Mouse (Mus musculus) Patski (cell line): ENCODE data around the gene Krcc1. TPM values are rescaled to one million over a fixed set of nuclear protein-coding genes. Genes with fewer than 3 reads are reported as not detected.
"Not testable (repeated sequence)": the region's sequence is repeated elsewhere in the genome, so short reads cannot be mapped to it uniquely, and the experiment has no call there.

Experiments used
- ATAC-seq: fragments of 100-300 bp; one replicate; pipeline ENCODE4 v1.8.0; 2021
- CTCF ChIA-PET: fragments of 350-600 bp; sonication (Branson Sonifier 250); formaldehyde crosslinking; loops from one replicate; lab custom pipeline; 2022; ENCODE audit warnings: inconsistent platforms; lab: Charles Lee
- POLR2A ChIA-PET: fragments of 350-600 bp; sonication (Branson Sonifier 250); formaldehyde crosslinking; loops from one replicate; lab custom pipeline; 2022; ENCODE audit warnings: antibody characterized with exemption, inconsistent platforms; lab: Charles Lee
- DNase-seq: peaks from one replicate; pipeline ENCODE4 v3.0.0-alpha.2; 2011; ENCODE audit warnings: low read depth, low spot score
- H3K27me3 ChIP-seq: fragments of 371-371 bp; one replicate; pipeline ENCODE4 v1.5.1; 2021
- CTCF ChIP-seq: fragments of 100-300 bp; IDR thresholded peaks from one replicate; pipeline ENCODE4 v1.5.1; 2021
- in situ Hi-C: fragments of 300-500 bp; cut with MboI; formaldehyde crosslinking; loops from 3 replicates; pipeline ENCODE4 v1.11.1; 2018; ENCODE audit warnings: low pct_unique_long_range_greater_than_20kb, mixed read lengths
- polyA plus RNA-seq: library from polyadenylated mRNA; unstranded; gene quantifications from one replicate; pipeline ENCODE4 v1.2.3, GENCODE M21; 2021

Gene Krcc1
- polyA plus RNA-seq, 1 experiment from 2014 or later = 98.8 TPM

- no peak for DNase-seq
- no peak for ATAC-seq
- no peaks in the 10 kb centered on the region for H3K27me3 ChIP-seq
- no peak for TF ChIP-seq CTCF
- ChIA-PET CTCF (no interaction called here), POLR2A (no interaction called here)
- in situ Hi-C loops = no loop called here
These were observed 53.3 kb downstream of the Krcc1 start for GRCm38 (mm10) chr6:71324816-71325215.

- TF ChIP-seq CTCF = no peak
- ChIA-PET CTCF (no interaction called here), POLR2A (no interaction called here)
- DNase-seq (no peak), ATAC-seq (no peak)
- in situ Hi-C loops = no loop called here
- H3K27me3 ChIP-seq = peaks cover 6% of the 10 kb centered on the region
These were observed 58.4 kb downstream of the Krcc1 start for GRCm38 (mm10) chr6:71329881-71330280.

GRCm38 (mm10) chr6:71330486-71330885 lies 59.0 kb downstream of the Krcc1 start:
- H3K27me3 ChIP-seq = peaks cover 6% of the 10 kb centered on the region
- in situ Hi-C loops = no loop called here
- ChIA-PET POLR2A (no interaction called here), CTCF (no interaction called here)
- no peak for TF ChIP-seq CTCF
- no peak for DNase-seq
- ATAC-seq = no peak

GRCm38 (mm10) chr6:71331491-71331890 lies 60.0 kb downstream of the Krcc1 start:
- POLR2A ChIA-PET, in situ Hi-C loops, DNase-seq, CTCF ChIA-PET, H3K27me3 ChIP-seq, ATAC-seq: not testable (repeated sequence)

GRCm38 (mm10) chr6:71332236-71332965 lies 60.9 kb downstream of the Krcc1 start:
- ATAC-seq = no peak
- ChIA-PET POLR2A (no interaction called here), CTCF (interaction anchor here (1.4 kb wide), 1 partner anchor 12 kb away, joined by 5 read pairs; no protein-coding TSS in a partner anchor)
- peaks cover 6% of the 10 kb centered on the region for H3K27me3 ChIP-seq
- TF ChIP-seq CTCF = no peak
- no peak for DNase-seq
- in situ Hi-C loops = no loop called here

- ATAC-seq = no peak
- ChIA-PET CTCF (interaction anchor here (1.4 kb wide), 1 partner anchor 12 kb away, joined by 5 read pairs; no protein-coding TSS in a partner anchor), POLR2A (no interaction called here)
- H3K27me3 ChIP-seq = peaks cover 6% of the 10 kb centered on the region
- no peak for TF ChIP-seq CTCF
- no peak for DNase-seq
- in situ Hi-C loops = no loop called here
These were observed 61.6 kb downstream of the Krcc1 start for GRCm38 (mm10) chr6:71333031-71333430.

GRCm38 (mm10) chr6:71333578-71334273 lies 62.2 kb downstream of the Krcc1 start:
- TF ChIP-seq CTCF = no peak
- POLR2A ChIA-PET = no interaction called here
- H3K27me3 ChIP-seq = peaks cover 9% of the 10 kb centered on the region
- DNase-seq = no peak
- CTCF ChIA-PET = interaction anchor here (1.4 kb wide), 1 partner anchor 11 kb away, joined by 5 read pairs; no protein-coding TSS in a partner anchor
- ATAC-seq = no peak
- in situ Hi-C loops = no loop called here

Other genes starting within 250 kb of the Krcc1 start
- 0.08 TPM for gene Thnsl2, start 127.2 kb upstream of the Krcc1 start, polyA plus RNA-seq
- not detected for gene Fabp1, start 71.8 kb upstream of the Krcc1 start, polyA plus RNA-seq
- 0.71 TPM for gene Smyd1, start 50.6 kb downstream of the Krcc1 start, polyA plus RNA-seq
- 0.08 TPM for gene Cd8b1, start 51.1 kb downstream of the Krcc1 start, polyA plus RNA-seq
- gene Cd8a, start 101.8 kb downstream of the Krcc1 start, polyA plus RNA-seq = not detected
- 49.4 TPM for gene Rmnd5a, start 169.0 kb downstream of the Krcc1 start, polyA plus RNA-seq
- 31.3 TPM for gene Rnf103, start 222.2 kb downstream of the Krcc1 start, polyA plus RNA-seq